Mouse (Mus musculus) neural tube, embryonic 11.5 days (tissue): Measurements from ENCODE around the gene Pear1. TPM values are rescaled to one million over a fixed set of nuclear protein-coding genes. Genes with fewer than 3 reads are reported as not detected.

Experiments
- ATAC-seq: fragments of 200-750 bp; cut with Nextera tagmentation; 2 replicates; pipeline ENCODE4 v1.8.0; 2017; ENCODE audit warnings: moderate number of reproducible peaks, mild to moderate bottlenecking, moderate TSS enrichment, moderate library complexity; ENCODE audit not compliant: insufficient read depth, low FRiP score, low TSS enrichment
- DNase-seq: peaks from one replicate; pipeline ENCODE4 v3.0.0-alpha.2; 2015; ENCODE audit warnings: low spot score
- H3K27ac ChIP-seq: fragments of 300-500 bp; sonication (generic); 2 replicates; pipeline ENCODE4 v1.5.1; 2014; ENCODE audit warnings: low read depth, mild to moderate bottlenecking, low read length
- H3K27me3 ChIP-seq: fragments of 300-500 bp; sonication (generic); 2 replicates; pipeline ENCODE4 v1.6.1; 2014; ENCODE audit warnings: mild to moderate bottlenecking, low read length, mixed read lengths; ENCODE audit not compliant: control insufficient read depth, insufficient read depth
- H3K36me3 ChIP-seq: fragments of 300-500 bp; sonication (generic); 2 replicates; pipeline ENCODE4 v1.6.1; 2014; ENCODE audit warnings: mild to moderate bottlenecking, low read length, moderate library complexity, mixed read lengths; ENCODE audit not compliant: control insufficient read depth, insufficient read depth
- H3K4me1 ChIP-seq: fragments of 300-500 bp; sonication (generic); 2 replicates; pipeline ENCODE4 v1.6.1; 2014; ENCODE audit warnings: low read length, mixed read lengths; ENCODE audit not compliant: control insufficient read depth, insufficient read depth
- H3K4me2 ChIP-seq: fragments of 300-500 bp; sonication (generic); 2 replicates; pipeline ENCODE4 v1.6.1; 2014; ENCODE audit warnings: low read depth, mild to moderate bottlenecking, moderate library complexity
- H3K4me3 ChIP-seq: fragments of 300-500 bp; sonication (generic); 2 replicates; pipeline ENCODE4 v1.5.1; 2014; ENCODE audit warnings: low read depth, low read length
- H3K9ac ChIP-seq: fragments of 300-500 bp; sonication (generic); 2 replicates; pipeline ENCODE4 v1.6.1; 2014; ENCODE audit warnings: mild to moderate bottlenecking, low read length
- H3K9me3 ChIP-seq: fragments of 300-500 bp; sonication (generic); 2 replicates; pipeline ENCODE4 v1.6.1; 2016; ENCODE audit warnings: low read length; ENCODE audit not compliant: control insufficient read depth
- WGBS: fragments of 180-500 bp; shearing (Covaris S2); extraction: QIAGEN DNeasy Blood & Tissue Kit; methylation state at CpG from one replicate; pipeline ENCODE4 v1.1.7; 2014; 5-methylcytosine and 5-hydroxymethylcytosine counted together
- polyA plus RNA-seq: library from polyadenylated mRNA; unstranded; fragments of >200 nt; fragmentation: Nextera tagmentation; extraction: Ambion mirVana; gene quantifications from 2 replicates; pipeline ENCODE4 v1.2.1, GENCODE M21; 2014

Gene Pear1
- polyA plus RNA-seq, 1 experiment from 2014 or later: 10.2 TPM

DNA sequence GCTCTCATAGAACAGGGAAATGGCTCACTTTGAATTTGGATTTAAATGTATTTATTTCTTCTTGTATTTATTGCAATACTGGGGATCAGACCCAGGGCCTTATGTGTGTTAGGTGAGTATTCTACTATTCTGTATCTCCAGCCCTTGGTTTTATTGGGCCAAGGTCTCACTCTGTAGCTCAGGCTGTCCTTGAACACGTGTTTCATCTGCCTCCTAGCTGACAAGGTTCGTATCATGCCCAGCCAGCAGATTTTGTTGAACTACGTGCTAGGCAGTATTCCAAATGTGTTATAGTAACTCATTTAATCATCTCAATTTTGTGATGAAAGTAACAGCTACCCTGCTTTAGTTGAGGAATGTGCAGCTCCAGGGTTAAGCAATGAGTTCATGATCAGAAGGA is 82.1 kb downstream of the Pear1 start:
- Histone ChIP-seq H3K27ac (no peak overlapping the region), H3K9me3 (no peaks in the 10 kb centered on the region), H3K4me3 (no peak overlapping the region), H3K9ac (no peak overlapping the region), H3K4me2 (no peak overlapping the region), H3K4me1 (peaks cover 5% of the 10 kb centered on the region; the same call in 1 of the 2 replicates), H3K27me3 (no peaks in the 10 kb centered on the region), H3K36me3 (peaks cover 5% of the 10 kb centered on the region)
- no peak for DNase-seq
- WGBS: 86% methylated on average over 3 of the region's 3 CpGs
- ATAC-seq: no peak

- H3K27me3 ChIP-seq: no peaks in the 10 kb centered on the region
- no peaks in the 10 kb centered on the region for H3K9me3 ChIP-seq
- H3K4me3 ChIP-seq: no peak overlapping the region
- H3K36me3 ChIP-seq: peaks cover 16% of the 10 kb centered on the region
- 77% methylated on average over 4 of the region's 5 CpGs for WGBS
- H3K9ac ChIP-seq: no peak overlapping the region
- ATAC-seq (no peak), DNase-seq (no peak)
- no peaks in the 10 kb centered on the region for H3K4me1 ChIP-seq
- H3K27ac ChIP-seq: no peak overlapping the region
- no peak overlapping the region for H3K4me2 ChIP-seq
Measured at GRCm38 (mm10) chr3:87738906-87739305, 85.2 kb downstream of the Pear1 start.

- WGBS: 81% methylated on average over 9 of the region's 9 CpGs
Measured at GRCm38 (mm10) chr3:87735335-87735734, 88.8 kb downstream of the Pear1 start.

GRCm38 (mm10) chr3:87733984-87734761 is 89.9 kb downstream of the Pear1 start:
- no peak for ATAC-seq
- H3K27ac ChIP-seq: no peak overlapping the region
- H3K4me1 ChIP-seq: no peaks in the 10 kb centered on the region
- peaks cover 30% of the 10 kb centered on the region for H3K36me3 ChIP-seq
- 84% methylated on average over 11 of the region's 11 CpGs for WGBS
- no peak overlapping the region for H3K9ac ChIP-seq
- no peak for DNase-seq
- H3K9me3 ChIP-seq: no peaks in the 10 kb centered on the region
- H3K4me2 ChIP-seq: no peak overlapping the region
- H3K27me3 ChIP-seq: no peaks in the 10 kb centered on the region
- no peak overlapping the region for H3K4me3 ChIP-seq

More at GRCm38 (mm10) chr3:87735335-87735734, 88.8 kb downstream of the Pear1 start:
- peaks cover 30% of the 10 kb centered on the region for H3K36me3 ChIP-seq
- H3K4me3 ChIP-seq: no peak overlapping the region
- DNase-seq: no peak
- H3K4me2 ChIP-seq: no peak overlapping the region
- H3K9me3 ChIP-seq: no peaks in the 10 kb centered on the region
- no peak for ATAC-seq
- no peaks in the 10 kb centered on the region for H3K4me1 ChIP-seq
- H3K27ac ChIP-seq: no peak overlapping the region
- no peaks in the 10 kb centered on the region for H3K27me3 ChIP-seq
- H3K9ac ChIP-seq: no peak overlapping the region

DNA sequence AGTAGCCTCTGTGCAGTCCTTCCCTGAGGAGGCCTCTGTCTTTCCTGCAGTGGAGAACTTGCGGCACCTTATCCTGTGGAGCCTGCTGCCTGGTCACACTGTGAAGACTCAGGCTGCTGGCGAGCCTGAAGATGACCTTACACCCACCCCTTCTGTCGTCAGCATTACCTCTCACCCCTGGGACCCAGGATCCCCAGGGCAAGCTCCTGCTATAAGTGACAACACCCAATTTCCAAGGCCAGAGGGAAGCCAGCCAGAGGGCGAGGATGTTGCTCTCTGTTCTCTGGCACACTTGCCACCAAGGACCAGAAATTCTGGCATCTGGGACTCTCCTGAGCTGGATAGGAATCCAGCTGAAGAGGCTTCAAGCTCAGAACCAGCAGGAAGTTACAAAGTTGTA is 91.0 kb downstream of the Pear1 start:
- Histone ChIP-seq H3K4me3 (no peak overlapping the region), H3K9ac (no peak overlapping the region), H3K27me3 (no peaks in the 10 kb centered on the region), H3K9me3 (no peaks in the 10 kb centered on the region), H3K4me1 (no peaks in the 10 kb centered on the region), H3K4me2 (no peak overlapping the region), H3K36me3 (peaks cover 27% of the 10 kb centered on the region), H3K27ac (no peak overlapping the region)
- ATAC-seq (no peak), DNase-seq (no peak)
- 87% methylated on average over 4 of the region's 4 CpGs for WGBS

DNA sequence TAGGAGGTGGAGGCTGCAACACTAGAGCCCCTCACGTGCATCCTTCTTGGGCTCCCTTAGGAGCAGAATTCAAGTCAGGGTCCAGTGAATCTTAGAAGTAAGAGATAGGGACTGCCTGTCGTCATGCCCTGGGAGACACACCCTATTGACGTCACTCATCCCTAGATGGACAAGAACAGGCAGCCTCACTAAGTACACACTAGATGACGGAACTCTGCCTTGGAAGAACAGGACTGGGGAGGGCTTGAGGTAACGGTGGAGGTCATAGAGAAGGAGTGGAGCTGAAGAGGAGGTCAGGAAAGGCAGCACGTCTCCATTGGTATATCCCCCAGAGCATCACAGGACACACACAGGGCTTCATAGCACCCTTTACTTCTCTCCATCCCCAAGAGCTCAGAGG is 95.4 kb downstream of the Pear1 start:
- no peak overlapping the region for H3K27ac ChIP-seq
- no peaks in the 10 kb centered on the region for H3K27me3 ChIP-seq
- H3K9ac ChIP-seq: no peak overlapping the region
- DNase-seq (no peak), ATAC-seq (no peak)
- WGBS: 93% methylated on average over 6 of the region's 6 CpGs
- no peaks in the 10 kb centered on the region for H3K9me3 ChIP-seq
- H3K4me3 ChIP-seq: no peak overlapping the region
- peaks cover 32% of the 10 kb centered on the region for H3K36me3 ChIP-seq
- no peaks in the 10 kb centered on the region for H3K4me1 ChIP-seq
- H3K4me2 ChIP-seq: no peak overlapping the region

DNA sequence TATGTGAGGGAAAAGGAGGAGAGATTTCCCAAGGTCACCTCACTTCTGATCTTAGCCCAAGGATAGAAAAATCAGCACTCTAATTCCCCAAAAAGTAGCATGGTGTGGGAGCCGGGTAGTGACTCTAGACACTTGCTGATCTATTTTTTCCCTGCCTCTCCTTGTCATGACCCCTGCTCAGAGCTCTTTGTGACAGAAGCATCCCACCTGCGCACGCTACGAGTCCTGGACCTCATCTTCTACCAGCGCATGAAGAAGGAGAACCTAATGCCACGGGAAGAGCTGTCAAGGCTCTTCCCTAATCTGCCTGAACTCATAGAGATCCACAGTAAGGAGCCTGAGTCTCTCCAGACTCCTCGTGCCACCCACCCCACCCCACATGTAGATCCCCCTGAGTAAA is 97.9 kb downstream of the Pear1 start:
- DNase-seq (no peak), ATAC-seq (no peak)
- H3K9ac ChIP-seq: no peak overlapping the region
- H3K27me3 ChIP-seq: no peaks in the 10 kb centered on the region
- no peak overlapping the region for H3K4me2 ChIP-seq
- peaks cover 23% of the 10 kb centered on the region for H3K36me3 ChIP-seq
- no peaks in the 10 kb centered on the region for H3K9me3 ChIP-seq
- no peaks in the 10 kb centered on the region for H3K4me1 ChIP-seq
- no peak overlapping the region for H3K4me3 ChIP-seq
- WGBS: 91% methylated on average over 7 of the region's 7 CpGs
- H3K27ac ChIP-seq: no peak overlapping the region

GRCm38 (mm10) chr3:87725396-87726160 is 98.5 kb downstream of the Pear1 start:
- no peak overlapping the region for H3K4me2 ChIP-seq
- no peak overlapping the region for H3K27ac ChIP-seq
- no peak for ATAC-seq
- DNase-seq: no peak
- H3K4me3 ChIP-seq: no peak overlapping the region
- no peak overlapping the region for H3K9ac ChIP-seq
- no peaks in the 10 kb centered on the region for H3K9me3 ChIP-seq
- H3K27me3 ChIP-seq: no peaks in the 10 kb centered on the region
- peaks cover 20% of the 10 kb centered on the region for H3K36me3 ChIP-seq
- 97% methylated on average over 16 of the region's 16 CpGs for WGBS
- no peaks in the 10 kb centered on the region for H3K4me1 ChIP-seq

GRCm38 (mm10) chr3:87724556-87724955 is 99.5 kb downstream of the Pear1 start:
- H3K4me1 ChIP-seq: no peaks in the 10 kb centered on the region
- no peak overlapping the region for H3K9ac ChIP-seq
- WGBS: 71% methylated on average over 6 of the region's 6 CpGs
- DNase-seq: no peak
- no peaks in the 10 kb centered on the region for H3K27me3 ChIP-seq
- H3K9me3 ChIP-seq: no peaks in the 10 kb centered on the region
- H3K36me3 ChIP-seq: peaks cover 20% of the 10 kb centered on the region
- no peak for ATAC-seq
- H3K4me3 ChIP-seq: no peak overlapping the region
- H3K4me2 ChIP-seq: no peak overlapping the region
- H3K27ac ChIP-seq: no peak overlapping the region
